Mouse (Mus musculus): Measurements from ENCODE around the gene Erc2. TPM values are rescaled to one million over a fixed set of nuclear protein-coding genes. Genes with fewer than 3 reads are reported as not detected.

The Erc2 gene
- polyA plus RNA-seq, 1 experiment, result 0.90 TPM

GRCm38 (mm10) chr14:28521106-28521505, 898.9 kb downstream of the Erc2 start:
- H3K79me3 ChIP-seq (ENCODE audit: low read depth), result no peaks in the 10 kb centered on the region
- no peak overlapping the region for H3ac ChIP-seq (ENCODE audit: control insufficient read depth, insufficient read length, low read depth)
- H3K27me3 ChIP-seq (ENCODE audit: control insufficient read depth, insufficient read depth, insufficient read length), result no peaks in the 10 kb centered on the region
- H3K36me3 ChIP-seq (ENCODE audit: control insufficient read depth, insufficient read depth), result no peaks in the 10 kb centered on the region
- H3K79me2 ChIP-seq (ENCODE audit: control insufficient read depth, insufficient read depth), result no peaks in the 10 kb centered on the region
- H3K4me3 ChIP-seq (ENCODE audit: insufficient read depth, poor library complexity, severe bottlenecking), result no peak overlapping the region
- TF ChIP-seq USF1 (IDR thresholded peaks at IDR 0.05; ENCODE audit: low read depth), result no peak

DNA sequence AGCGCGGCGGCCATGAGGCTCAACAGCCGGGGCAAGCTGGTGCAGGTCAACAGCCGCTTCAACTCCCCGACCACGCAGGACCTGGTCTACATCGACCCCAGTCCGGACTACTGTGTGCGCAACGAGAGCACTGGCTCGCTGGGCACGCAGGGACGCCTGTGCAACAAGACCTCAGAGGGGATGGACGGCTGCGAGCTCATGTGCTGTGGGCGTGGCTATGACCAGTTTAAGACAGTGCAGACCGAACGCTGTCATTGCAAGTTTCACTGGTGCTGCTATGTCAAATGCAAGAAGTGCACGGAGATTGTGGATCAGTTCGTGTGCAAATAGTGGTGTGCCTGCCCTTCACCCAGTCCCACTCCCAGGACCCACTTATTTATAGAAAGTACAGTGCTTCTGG, 900.4 kb downstream of the Erc2 start:
- no peaks in the 10 kb centered on the region for H3K79me2 ChIP-seq (ENCODE audit: control insufficient read depth, insufficient read depth)
- H3K36me3 ChIP-seq (ENCODE audit: control insufficient read depth, insufficient read depth), result no peaks in the 10 kb centered on the region
- TF ChIP-seq CTCF (IDR thresholded peaks at IDR 0.05; ENCODE audit: control insufficient read depth, insufficient read depth, insufficient read length) (no peak), FOSL1 (IDR thresholded peaks at IDR 0.05; ENCODE audit: insufficient read depth, low read length, poor library complexity, severe bottlenecking) (no peak), MYOG (IDR thresholded peaks at IDR 0.05; ENCODE audit: control insufficient read depth, extremely low read depth, insufficient read length) (no peak), CEBPB (IDR thresholded peaks at IDR 0.05; ENCODE audit: low read depth) (no peak), MAX (IDR thresholded peaks at IDR 0.05) (no peak), USF1 (IDR thresholded peaks at IDR 0.05; ENCODE audit: low read depth) (no peak), MYOD1 (IDR thresholded peaks at IDR 0.05; ENCODE audit: control insufficient read depth, insufficient read length, low read depth) (no peak)
- H3K79me3 ChIP-seq (ENCODE audit: low read depth), result no peaks in the 10 kb centered on the region
- no peak overlapping the region for H3ac ChIP-seq (ENCODE audit: control insufficient read depth, insufficient read length, low read depth)
- no peak overlapping the region for H3K4me3 ChIP-seq (ENCODE audit: insufficient read depth, poor library complexity, severe bottlenecking)
- no peaks in the 10 kb centered on the region for H3K27me3 ChIP-seq (ENCODE audit: control insufficient read depth, insufficient read depth, insufficient read length)

DNA sequence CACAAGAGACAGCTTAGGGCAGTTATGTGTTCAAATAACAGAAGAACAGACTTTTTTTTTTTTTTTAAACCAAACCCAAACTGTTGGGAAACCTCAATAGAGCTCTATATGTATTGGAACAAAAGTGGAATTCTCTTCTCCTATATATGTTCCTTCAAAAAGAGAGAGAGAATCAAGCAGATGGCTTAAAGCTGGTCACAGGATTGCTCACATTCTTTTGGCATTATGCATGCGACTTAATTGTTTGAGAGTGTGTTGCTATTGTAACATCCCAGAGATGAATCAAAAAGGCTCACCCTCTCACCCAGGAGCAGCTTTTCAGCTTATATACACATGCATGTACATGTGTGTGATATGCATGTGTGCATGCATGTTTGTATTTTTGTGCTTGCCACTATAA, 903.3 kb downstream of the Erc2 start:
- no peaks in the 10 kb centered on the region for H3K79me3 ChIP-seq (ENCODE audit: low read depth)
- TF ChIP-seq MYOD1 (IDR thresholded peaks at IDR 0.05; ENCODE audit: control insufficient read depth, insufficient read length, low read depth) (no peak), FOSL1 (IDR thresholded peaks at IDR 0.05; ENCODE audit: insufficient read depth, low read length, poor library complexity, severe bottlenecking) (no peak), USF1 (IDR thresholded peaks at IDR 0.05; ENCODE audit: low read depth) (no peak), CEBPB (IDR thresholded peaks at IDR 0.05; ENCODE audit: low read depth) (no peak), MYOG (IDR thresholded peaks at IDR 0.05; ENCODE audit: control insufficient read depth, extremely low read depth, insufficient read length) (no peak), MAX (IDR thresholded peaks at IDR 0.05) (no peak), CTCF (IDR thresholded peaks at IDR 0.05; ENCODE audit: control insufficient read depth, insufficient read depth, insufficient read length) (no peak)
- no peaks in the 10 kb centered on the region for H3K36me3 ChIP-seq (ENCODE audit: control insufficient read depth, insufficient read depth)
- no peaks in the 10 kb centered on the region for H3K27me3 ChIP-seq (ENCODE audit: control insufficient read depth, insufficient read depth, insufficient read length)
- H3K4me3 ChIP-seq (ENCODE audit: insufficient read depth, poor library complexity, severe bottlenecking), result no peak overlapping the region
- H3ac ChIP-seq (ENCODE audit: control insufficient read depth, insufficient read length, low read depth), result no peak overlapping the region
- no peaks in the 10 kb centered on the region for H3K79me2 ChIP-seq (ENCODE audit: control insufficient read depth, insufficient read depth)

Other genes with a start within 250 kb of the Erc2 start
- gene Fam208a, start 193.6 kb upstream of the Erc2 start, polyA plus RNA-seq (2012; fragmentation: generic; extraction: Trizol), result 1.7 TPM
- gene Ccdc66, start 114.0 kb upstream of the Erc2 start, polyA plus RNA-seq (2012; fragmentation: generic; extraction: Trizol), result 2.2 TPM